Comparison of ENCODE assay signal across 25 mouse cellular contexts in genomic region chr12:69945861-69946260, GRCm38 (mm10).
"Had no signal": no experiment of that assay in that cellular context is flagged by ENCODE, and none has a peak within 500 bp of the region (broad histone marks: within the 10 kb centered on the region; RNA-seq: fewer than 3 reads in every experiment).

No protein-coding gene starts in this region.

- H3K4me2 ChIP-seq: heart, embryonic 13.5 days; heart, embryonic 15.5 days; hindbrain, embryonic 13.5 days; hindbrain, embryonic 15.5 days; kidney, embryonic 15.5 days; limb, embryonic 13.5 days; limb, embryonic 15.5 days; liver, embryonic 13.5 days had no signal

- ATAC-seq: hindbrain, postnatal 0 days; intestine, embryonic 16.5 days had no signal

- H3K9me3 ChIP-seq: heart, embryonic 10.5 days; heart, embryonic 13.5 days; heart, embryonic 15.5 days; hindbrain, embryonic 13.5 days; hindbrain, embryonic 15.5 days; kidney, embryonic 15.5 days; limb, embryonic 13.5 days; limb, embryonic 15.5 days; liver, embryonic 13.5 days had no signal

- H3K27ac ChIP-seq: heart, embryonic 10.5 days; heart, embryonic 13.5 days; heart, embryonic 15.5 days; hindbrain, embryonic 13.5 days; hindbrain, embryonic 15.5 days; hindbrain, postnatal 0 days; kidney, embryonic 15.5 days; kidney, postnatal 0 days; limb, embryonic 13.5 days; limb, embryonic 15.5 days; liver, embryonic 13.5 days had no signal

- H3K27me3 ChIP-seq: heart, embryonic 13.5 days; heart, embryonic 15.5 days; hindbrain, embryonic 13.5 days; hindbrain, embryonic 15.5 days; kidney, embryonic 15.5 days; limb, embryonic 13.5 days; limb, embryonic 15.5 days; liver, embryonic 13.5 days had no signal

- H3K4me3 ChIP-seq: heart, embryonic 10.5 days; heart, embryonic 13.5 days; heart, embryonic 15.5 days; hindbrain, embryonic 13.5 days; hindbrain, embryonic 15.5 days; kidney, embryonic 15.5 days; limb, embryonic 13.5 days; limb, embryonic 15.5 days; liver, embryonic 13.5 days had no signal

- H3K9ac ChIP-seq: heart, embryonic 13.5 days; heart, embryonic 15.5 days; hindbrain, embryonic 13.5 days; hindbrain, embryonic 15.5 days; kidney, embryonic 15.5 days; limb, embryonic 13.5 days; limb, embryonic 15.5 days; liver, embryonic 13.5 days had no signal

- DNase-seq: gastrocnemius, postnatal 14 days; gastrocnemius, postnatal 36 days; heart, adult 18-20 months; heart, postnatal 14 days; heart, postnatal 36 days; kidney, adult 11 months; kidney, adult 2 months; kidney, adult 9 months; kidney, postnatal 14 days; kidney, postnatal 36 days; layer of hippocampus, adult 9-11 months; layer of hippocampus, postnatal 36 days; left cerebral cortex, postnatal 4 days; liver, embryonic 13.5 days had no signal

- H3K4me1 ChIP-seq: heart, embryonic 10.5 days; hindbrain, embryonic 13.5 days; hindbrain, embryonic 15.5 days; kidney, embryonic 15.5 days; limb, embryonic 13.5 days; limb, embryonic 15.5 days had no signal

- H3K36me3 ChIP-seq: heart, embryonic 10.5 days; heart, embryonic 13.5 days; heart, embryonic 15.5 days; kidney, embryonic 15.5 days; limb, embryonic 13.5 days; limb, embryonic 15.5 days; liver, embryonic 13.5 days had no signal
